Mouse (Mus musculus): ENCODE measurements around the gene Slc1a2. TPM values are rescaled to one million over a fixed set of nuclear protein-coding genes. Genes with fewer than 3 reads are reported as not detected.

The Slc1a2 gene
- polyA plus RNA-seq, 1 experiment from 2014 or later, result 0.47 TPM

DNA sequence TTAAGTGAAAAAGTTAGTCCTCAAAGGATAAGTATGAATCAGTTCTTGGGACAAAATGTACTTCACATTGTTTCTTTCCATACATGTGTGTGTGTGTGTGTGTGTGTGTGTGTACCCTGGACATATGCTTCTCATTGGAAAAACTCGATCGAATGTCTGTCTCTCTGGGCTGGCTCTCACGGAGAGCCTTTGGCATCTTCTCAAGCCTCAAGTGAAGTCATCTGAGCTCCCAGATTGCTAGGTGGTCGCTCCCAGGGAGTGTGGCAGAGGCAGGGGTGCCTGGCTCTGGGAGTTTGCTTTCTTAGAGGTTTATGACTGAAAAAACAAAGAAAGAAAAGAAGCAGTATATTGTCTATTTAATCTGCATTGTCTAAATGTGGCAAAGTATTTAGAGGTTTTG lies 36.3 kb downstream of the Slc1a2 start:
- no peak overlapping the region for H3K4me3 ChIP-seq
- H3K27ac ChIP-seq (ENCODE audit: poor library complexity, severe bottlenecking), result no peak overlapping the region
- 74% methylated on average over 4 of the region's 4 CpGs for WGBS

DNA sequence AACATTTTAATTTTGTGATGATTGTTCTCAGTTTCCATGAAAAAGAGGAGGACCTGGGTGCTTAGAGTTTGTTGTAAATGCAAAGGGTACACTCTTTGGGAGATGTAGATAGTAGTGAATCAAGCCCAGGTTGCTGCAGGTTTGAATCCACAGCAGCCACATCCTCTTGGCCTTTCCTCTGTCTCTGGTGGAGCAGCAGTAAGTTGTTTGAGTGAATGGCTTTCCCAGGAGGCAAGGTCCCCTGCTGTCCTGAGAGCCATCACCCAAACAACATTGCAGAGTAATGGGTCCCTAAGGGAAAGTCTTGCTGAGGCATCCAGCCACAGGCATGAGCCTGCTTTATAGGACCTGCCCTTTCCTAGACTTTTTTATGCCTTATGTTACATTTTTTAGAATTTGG lies 37.1 kb downstream of the Slc1a2 start:
- no peak overlapping the region for H3K27ac ChIP-seq (ENCODE audit: poor library complexity, severe bottlenecking)
- no peaks in the 10 kb centered on the region for H3K9me3 ChIP-seq (replicated peaks)
- H3K4me2 ChIP-seq, result no peak overlapping the region
- no peak for ATAC-seq (ENCODE audit: insufficient number of reproducible peaks, low FRiP score)
- H3K27me3 ChIP-seq (replicated peaks), result no peaks in the 10 kb centered on the region
- H3K4me1 ChIP-seq (replicated peaks), result peaks cover 12% of the 10 kb centered on the region
- H3K36me3 ChIP-seq, result no peaks in the 10 kb centered on the region
- no peak overlapping the region for H3K9ac ChIP-seq
- no peak overlapping the region for H3K4me3 ChIP-seq

More for the DNA sequence above, 36.3 kb downstream of the Slc1a2 start:
- H3K9ac ChIP-seq, result no peak overlapping the region
- no peaks in the 10 kb centered on the region for H3K36me3 ChIP-seq
- peaks cover 12% of the 10 kb centered on the region for H3K4me1 ChIP-seq (replicated peaks)
- no peaks in the 10 kb centered on the region for H3K27me3 ChIP-seq (replicated peaks)
- H3K4me2 ChIP-seq, result no peak overlapping the region
- ATAC-seq (ENCODE audit: insufficient number of reproducible peaks, low FRiP score), result no peak
- H3K9me3 ChIP-seq (replicated peaks), result no peaks in the 10 kb centered on the region

- no peak overlapping the region for H3K4me2 ChIP-seq
- H3K27me3 ChIP-seq (replicated peaks), result no peaks in the 10 kb centered on the region
- H3K27ac ChIP-seq (ENCODE audit: poor library complexity, severe bottlenecking), result no peak overlapping the region
- peaks cover 12% of the 10 kb centered on the region for H3K4me1 ChIP-seq (replicated peaks)
- H3K36me3 ChIP-seq, result no peaks in the 10 kb centered on the region
- WGBS, result 55% methylated on average over 2 of the region's 2 CpGs
- no peak overlapping the region for H3K4me3 ChIP-seq
- no peak for ATAC-seq (ENCODE audit: insufficient number of reproducible peaks, low FRiP score)
- no peak overlapping the region for H3K9ac ChIP-seq
- no peaks in the 10 kb centered on the region for H3K9me3 ChIP-seq (replicated peaks)
Observed at GRCm38 (mm10) chr2:102697732-102698131, 39.3 kb downstream of the Slc1a2 start.

DNA sequence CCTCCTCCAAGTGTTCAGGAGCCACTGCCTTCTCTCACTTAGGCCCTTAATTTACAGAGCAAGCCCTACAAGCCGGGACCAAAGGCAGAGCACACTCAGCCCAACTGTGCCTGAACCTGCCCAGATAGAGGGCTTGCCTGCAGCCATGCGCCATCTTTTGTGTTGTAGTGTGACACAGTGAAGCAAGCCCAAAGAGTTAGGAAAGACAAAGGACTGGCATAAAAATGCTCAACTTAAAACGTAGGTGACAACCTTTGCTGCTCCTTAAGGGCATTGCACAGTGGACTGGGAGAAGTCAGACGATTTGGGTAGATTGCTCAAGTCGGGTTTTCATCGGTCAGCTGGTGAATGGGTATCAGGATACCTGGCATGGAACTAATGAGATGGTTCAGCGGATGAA lies 41.5 kb downstream of the Slc1a2 start:
- H3K27me3 ChIP-seq (replicated peaks), result no peaks in the 10 kb centered on the region
- ATAC-seq (ENCODE audit: insufficient number of reproducible peaks, low FRiP score), result no peak
- no peaks in the 10 kb centered on the region for H3K36me3 ChIP-seq
- H3K9ac ChIP-seq, result no peak overlapping the region
- H3K27ac ChIP-seq (ENCODE audit: poor library complexity, severe bottlenecking), result no peak overlapping the region
- WGBS, result 82% methylated on average over 7 of the region's 7 CpGs
- H3K4me3 ChIP-seq, result no peak overlapping the region
- H3K9me3 ChIP-seq (replicated peaks), result no peaks in the 10 kb centered on the region
- H3K4me2 ChIP-seq, result no peak overlapping the region
- 0 out of 2 replicates have a peak, but pooled peaks cover 2% of the 10 kb centered on the region for H3K4me1 ChIP-seq (replicated peaks)

DNA sequence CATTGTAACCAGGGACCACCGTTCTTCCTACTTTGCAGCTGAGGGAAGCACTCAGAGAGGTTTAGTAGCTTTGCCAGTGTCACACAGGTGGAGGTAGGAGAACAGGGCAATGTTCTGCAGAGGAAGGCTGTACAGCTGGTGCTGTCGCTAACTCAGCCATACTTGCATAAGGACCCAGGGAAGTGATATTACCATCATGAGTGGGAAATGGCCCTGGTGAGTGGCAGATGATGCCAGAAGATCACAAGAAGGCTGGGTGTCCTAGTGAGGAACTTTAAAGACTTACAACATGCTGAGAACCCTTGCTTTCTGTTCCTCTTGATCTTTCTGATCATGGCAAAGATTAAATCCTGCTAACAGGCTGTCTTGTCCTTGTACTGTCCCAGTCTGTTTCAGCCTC lies 42.2 kb downstream of the Slc1a2 start:
- Histone ChIP-seq H3K27ac (ENCODE audit: poor library complexity, severe bottlenecking) (no peak overlapping the region), H3K4me2 (no peak overlapping the region), H3K9ac (no peak overlapping the region), H3K36me3 (no peaks in the 10 kb centered on the region), H3K4me1 (replicated peaks) (0 out of 2 replicates have a peak, but pooled peaks cover 2% of the 10 kb centered on the region), H3K9me3 (replicated peaks) (no peaks in the 10 kb centered on the region), H3K27me3 (replicated peaks) (no peaks in the 10 kb centered on the region), H3K4me3 (no peak overlapping the region)
- ATAC-seq (ENCODE audit: insufficient number of reproducible peaks, low FRiP score), result no peak
- WGBS, result 92% methylated on average over 2 of the region's 2 CpGs

GRCm38 (mm10) chr2:102701382-102701781 lies 42.9 kb downstream of the Slc1a2 start:
- Histone ChIP-seq H3K27me3 (replicated peaks) (no peaks in the 10 kb centered on the region), H3K4me3 (no peak overlapping the region), H3K27ac (ENCODE audit: poor library complexity, severe bottlenecking) (no peak overlapping the region), H3K36me3 (no peaks in the 10 kb centered on the region), H3K9ac (no peak overlapping the region), H3K4me1 (replicated peaks) (0 out of 2 replicates have a peak, but pooled peaks cover 2% of the 10 kb centered on the region), H3K4me2 (no peak overlapping the region), H3K9me3 (replicated peaks) (no peaks in the 10 kb centered on the region)
- 88% methylated on average over 3 of the region's 3 CpGs for WGBS
- ATAC-seq (ENCODE audit: insufficient number of reproducible peaks, low FRiP score), result no peak

GRCm38 (mm10) chr2:102703556-102703955 lies 45.1 kb downstream of the Slc1a2 start:
- H3K4me1 ChIP-seq (replicated peaks), result no peaks in the 10 kb centered on the region
- H3K9me3 ChIP-seq (replicated peaks), result no peaks in the 10 kb centered on the region
- no peak overlapping the region for H3K9ac ChIP-seq
- no peaks in the 10 kb centered on the region for H3K27me3 ChIP-seq (replicated peaks)
- H3K4me2 ChIP-seq, result no peak overlapping the region
- ATAC-seq (ENCODE audit: insufficient number of reproducible peaks, low FRiP score), result no peak
- H3K36me3 ChIP-seq, result no peaks in the 10 kb centered on the region
- 66% methylated on average over 3 of the region's 3 CpGs for WGBS
- no peak overlapping the region for H3K4me3 ChIP-seq
- no peak overlapping the region for H3K27ac ChIP-seq (ENCODE audit: poor library complexity, severe bottlenecking)

DNA sequence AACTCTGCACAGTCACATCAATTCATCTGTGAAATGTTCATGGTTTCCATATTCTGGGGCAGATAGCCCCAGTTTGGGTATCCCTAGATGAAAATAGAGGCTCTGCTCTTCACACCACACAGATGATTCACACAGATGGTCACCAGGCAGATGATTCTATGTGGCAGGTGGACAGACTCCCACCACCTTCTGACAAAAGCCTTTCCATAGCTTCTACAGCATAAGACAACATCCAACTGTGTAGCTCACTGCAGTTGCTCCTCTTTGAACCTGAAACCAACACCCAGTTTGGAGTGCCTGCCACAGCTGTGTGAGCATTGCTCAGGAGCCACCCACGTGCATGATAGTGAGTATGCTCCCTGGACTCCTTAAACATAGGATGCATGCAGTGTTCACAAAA lies 46.3 kb downstream of the Slc1a2 start:
- H3K36me3 ChIP-seq, result no peaks in the 10 kb centered on the region
- H3K9me3 ChIP-seq (replicated peaks), result no peaks in the 10 kb centered on the region
- WGBS, result 64% methylated on average over 1 of the region's 1 CpGs
- no peak overlapping the region for H3K27ac ChIP-seq (ENCODE audit: poor library complexity, severe bottlenecking)
- H3K4me1 ChIP-seq (replicated peaks), result no peaks in the 10 kb centered on the region
- H3K4me3 ChIP-seq, result no peak overlapping the region
- H3K4me2 ChIP-seq, result no peak overlapping the region
- H3K27me3 ChIP-seq (replicated peaks), result no peaks in the 10 kb centered on the region
- ATAC-seq (ENCODE audit: insufficient number of reproducible peaks, low FRiP score), result no peak
- H3K9ac ChIP-seq, result no peak overlapping the region

DNA sequence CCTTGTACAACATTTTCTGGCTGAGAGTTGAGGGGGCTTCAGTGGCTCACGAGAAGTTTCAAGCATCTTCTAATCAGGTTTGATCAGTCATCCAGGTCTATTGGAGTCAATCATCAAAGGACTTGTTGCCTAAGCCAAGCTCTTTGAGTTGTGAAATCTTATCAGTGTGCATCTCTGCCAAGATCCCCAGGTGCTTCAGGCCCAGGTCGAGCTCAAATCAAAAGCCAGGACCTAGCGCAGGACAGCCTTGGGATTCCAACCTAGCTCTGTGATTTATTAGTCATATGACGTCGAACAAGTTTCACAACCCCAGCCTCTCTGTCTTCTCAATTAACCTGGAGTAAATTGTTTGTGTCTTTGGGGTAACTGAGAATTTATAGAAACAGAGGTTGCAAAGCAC lies 53.1 kb downstream of the Slc1a2 start:
- no peaks in the 10 kb centered on the region for H3K4me1 ChIP-seq (replicated peaks)
- no peaks in the 10 kb centered on the region for H3K27me3 ChIP-seq (replicated peaks)
- no peaks in the 10 kb centered on the region for H3K9me3 ChIP-seq (replicated peaks)
- no peaks in the 10 kb centered on the region for H3K36me3 ChIP-seq
- no peak overlapping the region for H3K27ac ChIP-seq (ENCODE audit: poor library complexity, severe bottlenecking)
- WGBS, result 77% methylated on average over 5 of the region's 5 CpGs
- no peak overlapping the region for H3K4me3 ChIP-seq
- no peak for ATAC-seq (ENCODE audit: insufficient number of reproducible peaks, low FRiP score)
- no peak overlapping the region for H3K4me2 ChIP-seq
- no peak overlapping the region for H3K9ac ChIP-seq

DNA sequence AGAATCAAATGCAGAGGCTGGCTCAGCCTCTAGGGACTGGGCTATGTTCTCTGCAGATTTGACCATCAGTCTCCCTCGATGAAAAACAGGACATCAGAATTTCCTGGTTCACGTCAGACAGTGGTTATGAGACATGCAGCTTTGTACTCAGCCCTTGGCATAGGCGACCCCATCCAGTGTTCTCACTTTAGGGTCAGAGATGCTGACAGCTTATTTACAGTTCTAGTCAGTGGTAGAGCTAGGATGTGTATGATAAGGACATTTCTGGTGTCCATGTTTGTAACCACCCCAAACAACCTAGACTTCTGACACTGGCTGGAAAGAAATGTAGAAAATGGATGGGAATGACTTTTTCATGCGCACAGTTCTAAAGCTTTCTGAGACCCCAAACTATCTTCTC lies 53.6 kb downstream of the Slc1a2 start:
- Histone ChIP-seq H3K4me1 (replicated peaks) (no peaks in the 10 kb centered on the region), H3K4me2 (no peak overlapping the region), H3K27me3 (replicated peaks) (no peaks in the 10 kb centered on the region), H3K9ac (no peak overlapping the region), H3K27ac (ENCODE audit: poor library complexity, severe bottlenecking) (no peak overlapping the region), H3K4me3 (no peak overlapping the region), H3K9me3 (replicated peaks) (no peaks in the 10 kb centered on the region), H3K36me3 (no peaks in the 10 kb centered on the region)
- no peak for ATAC-seq (ENCODE audit: insufficient number of reproducible peaks, low FRiP score)
- WGBS, result 63% methylated on average over 4 of the region's 4 CpGs

DNA sequence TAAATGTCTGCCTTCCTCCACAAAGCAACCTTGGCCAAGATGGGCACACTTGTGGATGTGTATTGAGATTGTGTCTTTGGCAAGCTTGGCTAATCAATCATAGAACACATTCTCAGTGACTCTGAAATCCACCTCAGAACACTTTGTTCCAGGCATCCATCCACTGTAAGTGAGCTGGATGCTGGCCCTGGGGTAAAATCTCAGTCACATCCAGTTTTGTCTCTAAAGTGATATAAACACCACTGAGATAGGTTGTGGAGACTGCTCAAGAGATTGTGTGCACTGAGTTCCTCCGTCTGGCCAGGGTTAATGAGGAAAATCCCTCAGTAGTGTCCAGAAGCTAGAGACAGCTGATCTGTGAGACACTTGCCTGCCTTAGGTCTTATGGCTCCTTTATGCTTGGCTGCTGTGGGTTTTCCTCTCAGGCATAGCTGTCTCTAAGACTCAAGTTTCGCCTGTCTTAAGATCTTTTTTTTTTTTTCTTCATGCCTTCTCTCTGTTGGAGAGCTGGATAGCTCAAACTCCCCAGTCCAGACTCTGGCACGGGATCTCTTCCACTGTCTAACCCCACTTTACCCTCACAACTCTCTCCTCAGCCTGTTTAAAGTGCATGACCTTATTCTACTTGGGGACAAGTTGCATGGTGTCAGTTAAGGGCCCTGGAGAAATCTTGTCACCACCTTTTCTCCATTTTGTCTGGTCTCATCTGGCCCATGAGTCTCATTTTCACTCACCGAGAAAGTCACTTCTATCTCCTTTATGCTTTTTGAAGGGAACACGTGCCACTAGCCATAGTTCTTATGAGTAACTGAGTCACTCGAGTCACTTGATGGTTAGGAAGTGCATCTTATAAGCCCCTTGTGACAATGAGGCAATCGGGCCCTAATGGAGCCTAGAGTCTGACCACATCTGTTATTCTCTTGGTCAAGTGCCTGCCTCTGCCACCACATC lies 54.5 kb downstream of the Slc1a2 start:
- ATAC-seq (ENCODE audit: insufficient number of reproducible peaks, low FRiP score), result no peak
- no peaks in the 10 kb centered on the region for H3K27me3 ChIP-seq (replicated peaks)
- WGBS, result 69% methylated on average over 7 of the region's 7 CpGs

DNA sequence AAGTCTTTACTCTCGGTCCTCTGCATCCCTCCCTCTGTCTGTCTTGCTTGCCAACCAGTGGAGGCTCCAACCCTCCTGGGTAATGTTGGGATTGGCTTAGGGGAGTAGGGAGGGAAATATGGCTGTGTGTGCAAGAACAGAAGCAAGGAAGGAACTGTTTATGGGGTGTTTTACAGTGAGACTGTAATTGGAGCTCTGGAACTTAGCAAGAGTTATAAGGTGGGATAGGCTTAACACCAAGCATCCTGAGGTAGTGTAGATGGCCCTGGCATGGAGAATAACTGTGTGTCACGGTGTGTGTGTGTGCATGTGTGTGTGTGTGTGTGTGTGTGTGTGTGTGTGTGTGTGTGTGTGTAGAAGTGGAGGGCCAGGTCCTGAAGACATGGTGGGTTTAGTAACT lies 55.9 kb downstream of the Slc1a2 start:
- H3K4me3 ChIP-seq, result no peak overlapping the region
- H3K9ac ChIP-seq, result no peak overlapping the region
- no peak for ATAC-seq (ENCODE audit: insufficient number of reproducible peaks, low FRiP score)
- H3K4me1 ChIP-seq (replicated peaks), result no peaks in the 10 kb centered on the region
- H3K4me2 ChIP-seq, result no peak overlapping the region
- 63% methylated on average over 2 of the region's 2 CpGs for WGBS
- no peaks in the 10 kb centered on the region for H3K9me3 ChIP-seq (replicated peaks)
- H3K27ac ChIP-seq (ENCODE audit: poor library complexity, severe bottlenecking), result no peak overlapping the region
- no peaks in the 10 kb centered on the region for H3K27me3 ChIP-seq (replicated peaks)
- H3K36me3 ChIP-seq, result no peaks in the 10 kb centered on the region

More for the DNA sequence above, 54.5 kb downstream of the Slc1a2 start:
- no peak overlapping the region for H3K27ac ChIP-seq (ENCODE audit: poor library complexity, severe bottlenecking)
- H3K9me3 ChIP-seq (replicated peaks), result no peaks in the 10 kb centered on the region
- no peak overlapping the region for H3K4me2 ChIP-seq
- no peaks in the 10 kb centered on the region for H3K36me3 ChIP-seq
- no peak overlapping the region for H3K9ac ChIP-seq
- no peaks in the 10 kb centered on the region for H3K4me1 ChIP-seq (replicated peaks)
- no peak overlapping the region for H3K4me3 ChIP-seq

Measured in heart, embryonic 12.5 days (tissue).